Mouse (Mus musculus): ENCODE measurements around the gene Cbx6.

- TF ChIP-seq CTCF (IDR thresholded peaks at IDR 0.05; ENCODE audit: extremely low read depth, insufficient read length, insufficient replicate concordance, low read depth, low read length), result no peak
- no peak for TF ChIP-seq POLR2A (IDR thresholded peaks at IDR 0.05; ENCODE audit: low read depth, low read length)
These were observed 7.3 kb downstream of the Cbx6 start for GRCm38 (mm10) chr15:79827061-79827777.

All from small intestine, adult 2 months (tissue).